8 mouse cellular contexts compared by ENCODE assay signal in the genomic region with DNA sequence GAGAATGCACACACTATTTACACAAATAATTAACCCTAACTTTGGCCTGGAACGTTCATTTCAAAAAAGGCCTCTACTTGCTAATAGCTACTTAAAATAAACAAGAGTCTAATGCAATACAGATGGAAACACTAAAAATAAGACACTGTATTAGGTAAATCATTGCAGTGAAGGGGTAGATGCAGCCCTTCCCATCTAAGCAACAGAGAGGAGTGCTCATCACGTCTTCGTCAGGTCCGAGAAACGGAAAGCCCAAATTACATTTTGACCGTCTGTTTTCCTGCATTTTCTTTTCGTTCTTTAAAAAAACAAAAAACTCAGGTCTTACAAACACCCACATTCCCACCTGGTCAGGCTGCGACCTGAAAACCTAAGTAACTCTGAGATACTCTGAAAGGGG. TPM values are rescaled to one million over a fixed set of nuclear protein-coding genes. Genes with fewer than 3 reads are reported as not detected.
DNase-seq lines count a peak whose midpoint lies in the region; ATAC-seq and TF ChIP-seq lines count a peak whose summit lies in the region.

No protein-coding gene starts in this region.

- H3K4me2 ChIP-seq in kidney, embryonic 14.5 days (replicated peaks; ENCODE audit: low read depth, low read length) = peak overlapping the region; percentile 96
- peak overlapping the region; percentile 97 for H3K4me2 ChIP-seq in hindbrain, embryonic 13.5 days
- H3K4me2 ChIP-seq in midbrain, embryonic 14.5 days (ENCODE audit: low read length) = peak overlapping the region; percentile 96

- no peaks in the 10 kb centered on the region for H3K9me3 ChIP-seq in kidney, embryonic 14.5 days (ENCODE audit: control insufficient read depth, low read length)
- H3K9me3 ChIP-seq in hindbrain, embryonic 13.5 days = no peaks in the 10 kb centered on the region
- H3K9me3 ChIP-seq in midbrain, embryonic 14.5 days (ENCODE audit: control insufficient read depth, low read length) = no peaks in the 10 kb centered on the region

- ATAC-seq in kidney, embryonic 14.5 days (ENCODE audit: low FRiP score, low TSS enrichment) = no peak
- no peak for ATAC-seq in hindbrain, embryonic 13.5 days (ENCODE audit: low FRiP score)
- no peak for ATAC-seq in midbrain, embryonic 14.5 days (ENCODE audit: low FRiP score, low TSS enrichment)
- ATAC-seq in cerebellum, adult (ENCODE audit: insufficient number of reproducible peaks, low FRiP score, low TSS enrichment) = no peak

- no peak for DNase-seq in kidney, adult 9 months
- DNase-seq in midbrain, embryonic 14.5 days = peak; percentile 8
- no peak for DNase-seq in right cerebral cortex, postnatal 10 days (ENCODE audit: low spot score in 2 of 2)
- no peak for DNase-seq in adrenal gland, postnatal 10 days

- no peaks in the 10 kb centered on the region for H3K36me3 ChIP-seq in kidney, embryonic 14.5 days (ENCODE audit: control insufficient read depth, insufficient read depth, low read length)
- no peaks in the 10 kb centered on the region for H3K36me3 ChIP-seq in hindbrain, embryonic 13.5 days
- H3K36me3 ChIP-seq in midbrain, embryonic 14.5 days (ENCODE audit: control insufficient read depth, insufficient read depth, low read length) = no peaks in the 10 kb centered on the region

- H3K27me3 ChIP-seq in kidney, embryonic 14.5 days (ENCODE audit: control insufficient read depth, insufficient read depth, low read length) = peaks cover 3% of the 10 kb centered on the region; the same call in 1 of the 2 replicates
- peaks cover 24% of the 10 kb centered on the region for H3K27me3 ChIP-seq in hindbrain, embryonic 13.5 days
- H3K27me3 ChIP-seq in midbrain, embryonic 14.5 days (ENCODE audit: control insufficient read depth, insufficient read depth, low read length) = peaks cover 7% of the 10 kb centered on the region; the same call in 1 of the 2 replicates

- no peaks in the 10 kb centered on the region; the same call in 1 of the 2 replicates for H3K4me1 ChIP-seq in kidney, embryonic 14.5 days (ENCODE audit: control insufficient read depth, insufficient read depth, low read length)
- H3K4me1 ChIP-seq in bone marrow macrophage, adult 2 months (ENCODE audit: control insufficient read depth, insufficient read depth, low read length) = peaks cover 18% of the 10 kb centered on the region
- peaks cover 11% of the 10 kb centered on the region for H3K4me1 ChIP-seq in hindbrain, embryonic 13.5 days (replicated peaks)
- no peaks in the 10 kb centered on the region for H3K4me1 ChIP-seq in midbrain, embryonic 14.5 days (ENCODE audit: control insufficient read depth, insufficient read depth, low read length)

- TF ChIP-seq CTCF in bone marrow macrophage, adult 2 months (IDR thresholded peaks at IDR 0.05; ENCODE audit: low read depth, low read length) = no peak

- 16% methylated on average over 8 of the region's 8 CpGs for WGBS in kidney, embryonic 14.5 days
- WGBS in hindbrain, embryonic 13.5 days = 24% methylated on average over 8 of the region's 8 CpGs
- 17% methylated on average over 8 of the region's 8 CpGs for WGBS in midbrain, embryonic 14.5 days

- peak overlapping the region; percentile 63; the same call in 1 of the 2 replicates for H3K9ac ChIP-seq in kidney, embryonic 14.5 days (ENCODE audit: low read depth, low read length)
- H3K9ac ChIP-seq in hindbrain, embryonic 13.5 days = peak overlapping the region; percentile 73
- H3K9ac ChIP-seq in midbrain, embryonic 14.5 days (replicated peaks; ENCODE audit: low read length) = peak overlapping the region; percentile 57

- H3K27ac ChIP-seq in kidney, embryonic 14.5 days (ENCODE audit: low read depth, low read length) = no peak overlapping the region
- no peak overlapping the region for H3K27ac ChIP-seq in bone marrow macrophage, adult 2 months (ENCODE audit: insufficient read depth, low read depth, low read length)
- no peak overlapping the region for H3K27ac ChIP-seq in hindbrain, embryonic 13.5 days
- no peak overlapping the region for H3K27ac ChIP-seq in midbrain, embryonic 14.5 days (replicated peaks; ENCODE audit: low read depth, low read length)

- TF ChIP-seq POLR2A in bone marrow macrophage, adult 2 months (IDR thresholded peaks at IDR 0.05; ENCODE audit: borderline replicate concordance, low read depth, low read length) = no peak

- peak overlapping the region; percentile 69 for H3K4me3 ChIP-seq in kidney, embryonic 14.5 days (ENCODE audit: low read length)
- H3K4me3 ChIP-seq in bone marrow macrophage, adult 2 months (ENCODE audit: insufficient read depth, low read length) = peak overlapping the region; percentile 73
- H3K4me3 ChIP-seq in hindbrain, embryonic 13.5 days = peak overlapping the region; percentile 69
- H3K4me3 ChIP-seq in midbrain, embryonic 14.5 days (replicated peaks; ENCODE audit: low read depth, low read length) = peak overlapping the region; percentile 69

RNA-seq across cellular contexts. Expression of a gene that starts 0.9 kb away (rescaled TPM):
- 11.0 and 13.3 TPM in 2 replicates for polyA plus RNA-seq in kidney, embryonic 14.5 days (2014; fragmentation: Nextera tagmentation; extraction: Ambion mirVana)
- 24.6 and 27.5 TPM in 2 replicates for polyA plus RNA-seq in bone marrow macrophage, adult 2 months (2012; ENCODE audit: insufficient read depth, insufficient read length, missing spikeins)
- polyA plus RNA-seq in hindbrain, embryonic 13.5 days (2015; fragmentation: Nextera tagmentation; extraction: Ambion mirVana) = 7.6 and 9.2 TPM in 2 replicates
- 8.6 and 11.7 TPM in 2 replicates for polyA plus RNA-seq in midbrain, embryonic 14.5 days (2014; fragmentation: Nextera tagmentation; extraction: Ambion mirVana)
- total RNA-seq in adrenal gland, postnatal 10 days (2021) = 10 to 100 TPM; 30.2 to 42.4 TPM
